Mouse (Mus musculus) activated CD4-positive, CD25-positive, alpha-beta regulatory T cell, adult 9 weeks (primary cell): Measurements from ENCODE around the gene Ass1. TPM values are rescaled to one million over a fixed set of nuclear protein-coding genes. Genes with fewer than 3 reads are reported as not detected.

Experiments used
- polyA plus RNA-seq: library from polyadenylated mRNA; unstranded; fragments of 100-300 nt; shearing (Covaris generic); gene quantifications from one replicate; pipeline ENCODE4 v1.2.1, GENCODE M21; 2017

Ass1 gene
- polyA plus RNA-seq, result 123 TPM

DNA sequence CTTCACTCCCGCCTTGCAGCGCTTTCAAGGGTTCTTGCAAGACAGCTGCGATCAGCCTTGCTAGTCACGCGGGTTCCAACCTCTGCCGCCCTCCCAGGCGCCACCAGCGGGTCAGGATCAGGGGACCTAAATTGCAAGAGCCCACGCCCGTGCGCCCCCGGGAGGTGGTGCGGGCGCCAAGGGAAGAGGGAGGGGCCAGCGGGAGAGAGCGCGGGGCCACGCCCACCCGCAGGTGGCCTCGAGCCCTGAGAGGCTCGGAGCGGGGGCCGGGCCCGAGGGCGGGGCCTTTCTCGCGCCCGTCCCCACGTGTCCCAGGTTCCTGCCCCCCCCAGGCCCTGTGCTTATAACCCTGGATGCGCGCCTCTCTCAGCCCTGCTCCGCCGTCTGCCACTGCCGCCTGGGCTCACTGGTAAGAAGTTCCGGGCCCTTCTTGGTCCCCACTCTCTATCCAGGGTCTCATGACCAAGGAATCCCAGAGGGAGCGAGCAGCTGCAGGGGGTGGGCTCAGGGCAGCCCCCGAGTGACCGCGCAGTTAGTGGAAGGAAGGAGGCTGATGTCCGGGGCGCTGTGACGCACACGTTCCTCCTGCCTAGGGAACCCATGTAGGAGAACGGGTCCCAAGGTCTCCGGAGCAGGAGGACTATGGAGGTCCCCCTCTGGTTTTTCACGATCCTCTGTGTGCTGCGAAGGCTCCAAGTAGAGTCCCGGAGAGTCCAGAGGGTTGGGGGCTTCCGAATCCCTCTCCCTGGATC lies at the start of gene Ass1:
Ass1 (plus strand) TSS at position 277 of the 752 bp plus-strand sequence.

Other genes with a start within 250 kb of the Ass1 start
- 0.40 TPM for gene Ncs1, start 224.4 kb upstream of the Ass1 start, polyA plus RNA-seq
- 0.37 TPM for gene Hmcn2, start 155.8 kb upstream of the Ass1 start, polyA plus RNA-seq
- gene Fubp3, start 102.4 kb downstream of the Ass1 start, polyA plus RNA-seq, result 41.0 TPM
- not detected for gene Prdm12, start 169.8 kb downstream of the Ass1 start, polyA plus RNA-seq
- 39.4 TPM for gene Exosc2, start 200.5 kb downstream of the Ass1 start, polyA plus RNA-seq
- gene Abl1, start 218.2 kb downstream of the Ass1 start, polyA plus RNA-seq, result 24.0 TPM